Mouse (Mus musculus) gastrocnemius, postnatal 10 days (tissue): Measurements from ENCODE around the gene Gcnt4. TPM values are rescaled to one million over a fixed set of nuclear protein-coding genes. Genes with fewer than 3 reads are reported as not detected.
A peak's percentile ranks its signal among the peaks of the same experiment; 100 is the strongest.
"Not testable (repeated sequence)": the region's sequence is repeated elsewhere in the genome, so short reads cannot be mapped to it uniquely, and the experiment has no call there.

Experiments used
- DNase-seq: peaks from one replicate; pipeline ENCODE4 v3.0.0; 2021; ENCODE audit warnings: mixed read lengths
- long read RNA-seq, 2 experiments: library from polyadenylated mRNA; stranded (forward); transcript quantifications; one replicate each; pipeline ENCODE4 v2.0.0; 2021
- total RNA-seq, 2 experiments: library from RNA; stranded (reverse); gene quantifications; 2 replicates each; pipeline ENCODE4 v1.2.3; 2021

The Gcnt4 gene
- under 1 TPM; 0.21 to 0.41 TPM for total RNA-seq
- long read RNA-seq, experiment 1: 0 reads
- long read RNA-seq, experiment 2: 0 reads

- DNase-seq: peak; percentile 37
These were observed at the start of gene Gcnt4 for GRCm38 (mm10) chr13:96923999-96924961. Gene Gcnt4 (plus strand): TSS chr13:96924689.

- no peak for DNase-seq
These were observed 46.0 kb upstream of the Gcnt4 start for GRCm38 (mm10) chr13:96878220-96879057.

- no peak for DNase-seq
These were observed 40.0 kb upstream of the Gcnt4 start for GRCm38 (mm10) chr13:96884534-96884933.

GRCm38 (mm10) chr13:96889985-96890384, 34.5 kb upstream of the Gcnt4 start:
- no peak for DNase-seq

- DNase-seq: no peak
These were observed 29.3 kb upstream of the Gcnt4 start for GRCm38 (mm10) chr13:96895144-96895543.

- DNase-seq: no peak
These were observed 17.8 kb upstream of the Gcnt4 start for GRCm38 (mm10) chr13:96906717-96907116.

- no peak for DNase-seq
These were observed 13.3 kb upstream of the Gcnt4 start for GRCm38 (mm10) chr13:96911202-96911601.

- DNase-seq: not testable (repeated sequence)
These were observed 1.4 kb upstream of the Gcnt4 start for GRCm38 (mm10) chr13:96923134-96923533.

GRCm38 (mm10) chr13:96924985-96925745, 676 bp downstream of the Gcnt4 start:
- DNase-seq: peak; percentile 33

- no peak for DNase-seq
These were observed 1.7 kb downstream of the Gcnt4 start for GRCm38 (mm10) chr13:96925991-96926725.

- DNase-seq: no peak
These were observed 3.3 kb downstream of the Gcnt4 start for GRCm38 (mm10) chr13:96927781-96928180.

GRCm38 (mm10) chr13:96928432-96929039, 4.0 kb downstream of the Gcnt4 start:
- DNase-seq: no peak

GRCm38 (mm10) chr13:96932745-96933144, 8.3 kb downstream of the Gcnt4 start:
- no peak for DNase-seq

- no peak for DNase-seq
These were observed 8.9 kb downstream of the Gcnt4 start for GRCm38 (mm10) chr13:96933367-96933766.

GRCm38 (mm10) chr13:96936173-96936777, 11.8 kb downstream of the Gcnt4 start:
- no peak for DNase-seq

- no peak for DNase-seq
These were observed 12.6 kb downstream of the Gcnt4 start for GRCm38 (mm10) chr13:96937059-96937558.

GRCm38 (mm10) chr13:96939680-96940079, 15.2 kb downstream of the Gcnt4 start:
- DNase-seq: no peak

GRCm38 (mm10) chr13:96941481-96941880, 17.0 kb downstream of the Gcnt4 start:
- not testable (repeated sequence) for DNase-seq

GRCm38 (mm10) chr13:96943571-96943970, 19.1 kb downstream of the Gcnt4 start:
- peak; percentile 16 for DNase-seq

GRCm38 (mm10) chr13:96945748-96946147, 21.3 kb downstream of the Gcnt4 start:
- DNase-seq: no peak
